Mouse (Mus musculus) CH12F3 (cell line): ENCODE measurements around the gene Cog2.

ENCODE experiments used
- in situ Hi-C: fragments of 300-500 bp; cut with MboI; formaldehyde crosslinking; loops from 2 replicates; pipeline ENCODE4 v1.14.3; 2020; ENCODE audit warnings: low sequenced_read_pairs

Cog2 gene

DNA sequence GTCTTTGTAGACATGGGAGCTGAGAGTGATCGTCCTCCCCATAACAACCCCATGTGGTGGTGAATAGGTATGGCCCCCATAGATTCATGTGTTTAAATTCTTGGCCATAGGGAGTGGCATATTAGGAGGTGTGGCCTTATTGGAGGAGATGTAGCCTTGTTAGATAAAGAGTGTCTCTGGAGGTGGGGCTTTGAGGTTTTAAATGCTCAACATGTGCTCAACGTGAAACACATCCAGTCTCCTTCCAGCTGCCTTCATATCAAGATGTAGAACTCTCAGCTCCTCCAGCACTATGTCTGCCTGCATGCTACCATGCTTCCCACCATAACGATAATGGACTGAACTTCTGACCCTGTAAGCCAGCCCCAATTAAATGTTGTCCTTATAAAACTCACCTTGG is 4.5 kb upstream of the Cog2 start:
- in situ Hi-C loops: no loop called here

DNA sequence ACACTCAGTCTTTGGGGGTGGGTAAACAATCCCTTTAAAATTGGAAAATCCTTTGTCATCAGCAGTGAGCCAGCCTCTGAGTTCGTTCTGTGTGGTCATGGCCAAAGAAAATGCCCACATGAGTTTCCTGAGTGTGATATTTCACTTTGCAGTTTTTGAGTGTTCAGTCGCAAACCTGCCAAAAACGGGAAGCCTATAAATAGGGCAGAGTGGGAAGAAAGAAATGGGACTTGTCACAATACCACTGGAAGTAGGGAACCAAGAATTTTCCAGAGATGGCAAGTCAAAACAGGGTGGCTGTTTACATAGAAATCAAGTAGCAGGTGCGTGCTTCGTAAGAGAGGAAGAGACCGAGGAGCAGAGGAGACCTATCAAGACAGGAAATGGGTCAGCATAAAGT is 4.0 kb upstream of the Cog2 start:
- in situ Hi-C loops: no loop called here

DNA sequence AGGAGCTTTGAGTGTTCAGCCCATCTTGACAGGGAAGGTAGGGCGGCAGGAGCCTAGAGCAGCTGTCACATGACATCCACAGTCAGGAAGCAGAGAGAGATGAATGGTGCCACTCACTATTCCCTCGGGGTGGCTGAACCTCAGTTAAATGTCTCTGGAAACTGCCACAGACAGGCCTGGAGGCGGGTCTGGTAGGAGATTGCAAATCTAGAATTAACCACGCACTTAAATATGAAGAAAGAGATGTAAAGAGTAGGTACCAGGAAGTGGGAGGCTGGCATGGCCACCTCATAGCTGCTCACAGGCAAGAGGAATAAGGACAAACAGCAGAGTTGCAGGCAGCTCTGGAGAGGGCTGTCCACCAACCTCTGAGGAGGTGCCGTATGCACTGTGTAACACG is 3.4 kb upstream of the Cog2 start:
- in situ Hi-C loops: no loop called here

DNA sequence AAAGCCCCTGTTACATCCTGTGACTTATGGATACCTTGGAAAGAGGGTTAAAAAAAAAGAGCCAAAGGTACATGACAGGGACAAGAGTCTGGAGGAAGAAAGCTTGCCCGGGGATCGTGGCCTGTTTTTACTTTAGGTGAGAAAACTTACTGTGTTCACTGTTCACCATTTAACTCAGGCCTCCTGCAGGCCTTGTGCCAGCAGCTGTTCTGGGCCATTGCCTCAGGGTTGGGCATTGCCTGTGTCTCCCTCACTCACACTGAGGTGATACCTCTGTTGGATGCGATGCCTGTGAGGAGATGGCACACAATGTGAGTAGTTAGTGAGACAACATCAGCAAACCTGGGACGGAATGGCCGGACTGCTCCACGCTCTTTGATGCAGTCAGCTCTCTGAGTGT is 1.4 kb downstream of the Cog2 start:
- in situ Hi-C loops: no loop called here

- in situ Hi-C loops: no loop called here
Observed at GRCm38 (mm10) chr8:124526261-124526660, 5.7 kb downstream of the Cog2 start.

DNA sequence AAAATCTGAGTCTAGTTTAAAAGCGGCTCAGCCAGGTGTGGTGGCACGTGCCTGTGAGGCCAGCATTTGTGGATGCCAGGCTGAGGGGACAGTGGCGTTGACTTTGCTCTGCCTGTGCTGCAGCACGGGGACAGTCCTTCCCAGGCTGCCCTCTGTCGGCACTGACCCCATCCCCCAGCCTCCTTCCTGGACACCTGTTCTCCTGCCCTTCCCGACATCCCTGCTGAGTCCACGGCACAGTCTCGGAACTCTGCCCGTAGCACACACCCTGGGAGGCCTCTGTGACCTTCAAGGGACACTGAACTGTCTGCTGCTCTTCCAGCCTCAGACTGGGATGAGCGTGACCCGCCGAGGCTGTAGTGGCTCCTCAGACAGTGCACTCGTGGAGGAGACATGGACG is 9.5 kb downstream of the Cog2 start:
- in situ Hi-C loops: no loop called here

GRCm38 (mm10) chr8:124530556-124530955 is 10.0 kb downstream of the Cog2 start:
- in situ Hi-C loops: no loop called here

DNA sequence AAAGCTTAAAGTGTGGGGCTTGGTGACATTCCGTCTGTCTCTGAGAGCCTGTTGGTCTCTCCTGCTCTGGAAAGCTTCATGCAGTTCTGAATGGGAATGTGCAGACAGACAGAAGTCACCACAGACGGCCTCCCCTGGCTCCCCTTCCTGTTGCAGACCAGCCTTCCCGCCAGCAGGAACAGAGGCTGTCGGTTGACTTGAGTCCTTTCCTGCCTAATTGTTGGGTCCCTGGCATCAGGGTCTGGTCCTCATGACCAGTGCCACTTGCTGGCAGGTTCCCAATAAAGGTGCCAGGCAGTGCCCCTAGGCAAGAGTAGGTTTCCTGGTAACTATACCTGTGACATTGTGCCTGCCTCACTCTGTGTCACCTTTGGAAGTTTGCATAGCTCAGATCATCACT is 10.4 kb downstream of the Cog2 start:
- in situ Hi-C loops: no loop called here

DNA sequence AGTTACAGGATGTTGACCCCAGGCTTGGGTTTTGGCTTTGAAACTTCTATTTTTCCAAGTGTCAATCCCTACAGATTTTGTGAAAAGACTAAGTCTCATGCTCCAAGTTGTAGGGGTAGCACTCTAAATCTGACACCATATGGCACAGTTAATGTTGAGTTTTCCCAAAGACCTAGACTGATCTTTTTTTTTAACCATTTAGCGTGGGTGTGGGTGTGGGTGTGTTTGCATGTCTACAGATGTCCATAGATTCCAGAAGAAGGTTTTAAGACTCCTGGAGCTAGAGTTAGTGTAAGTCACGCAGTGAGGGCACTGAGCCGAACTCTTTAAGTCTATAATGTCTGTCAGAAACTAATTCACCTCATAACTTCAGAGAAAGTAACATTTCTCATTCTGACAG is 12.1 kb downstream of the Cog2 start:
- in situ Hi-C loops: no loop called here

DNA sequence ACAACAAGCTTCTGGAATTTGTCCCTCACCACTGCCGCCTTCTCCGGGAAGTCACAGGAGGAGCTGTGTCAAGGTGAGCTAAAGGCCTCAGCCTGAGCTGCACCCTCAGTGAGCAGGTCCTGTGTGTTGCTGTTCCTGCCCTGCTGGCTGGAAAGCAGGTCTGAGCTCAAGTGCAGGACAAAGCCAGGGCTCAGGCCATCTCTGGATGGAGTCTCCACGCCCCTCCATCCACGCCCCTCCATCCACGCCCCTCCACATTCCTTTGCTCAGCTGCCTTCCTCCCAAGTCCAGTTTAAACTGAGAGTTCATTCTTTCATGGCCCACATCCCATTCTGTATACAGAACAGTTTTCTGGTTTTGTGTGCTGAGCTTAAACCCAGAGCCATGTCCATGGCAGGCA is 14.9 kb downstream of the Cog2 start:
- in situ Hi-C loops: no loop called here

- in situ Hi-C loops: no loop called here
Observed at GRCm38 (mm10) chr8:124540906-124541305, 20.3 kb downstream of the Cog2 start.

- in situ Hi-C loops: no loop called here
Observed at GRCm38 (mm10) chr8:124542001-124542400, 21.4 kb downstream of the Cog2 start.

- in situ Hi-C loops: no loop called here
Observed at GRCm38 (mm10) chr8:124543272-124543671, 22.7 kb downstream of the Cog2 start.

DNA sequence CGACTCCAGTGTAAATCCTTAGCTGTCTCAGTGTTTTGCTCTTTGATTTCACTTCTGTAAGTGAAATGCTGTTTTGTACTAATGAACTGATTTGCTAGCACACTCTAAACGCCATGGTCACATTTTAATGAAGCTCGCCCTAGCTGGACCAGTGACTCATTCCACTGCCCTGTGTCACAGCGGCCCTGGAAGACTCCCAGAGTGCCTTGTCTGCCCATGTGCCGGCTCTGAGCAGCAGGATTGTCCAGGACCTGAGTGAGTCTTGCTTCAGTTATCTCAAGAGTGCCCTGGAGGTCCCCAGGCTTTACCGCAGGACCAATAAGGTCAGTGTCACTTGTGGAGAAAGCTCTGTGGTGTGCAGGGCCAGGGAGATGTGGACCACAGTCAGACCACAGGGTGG is 25.8 kb downstream of the Cog2 start:
- in situ Hi-C loops: no loop called here

DNA sequence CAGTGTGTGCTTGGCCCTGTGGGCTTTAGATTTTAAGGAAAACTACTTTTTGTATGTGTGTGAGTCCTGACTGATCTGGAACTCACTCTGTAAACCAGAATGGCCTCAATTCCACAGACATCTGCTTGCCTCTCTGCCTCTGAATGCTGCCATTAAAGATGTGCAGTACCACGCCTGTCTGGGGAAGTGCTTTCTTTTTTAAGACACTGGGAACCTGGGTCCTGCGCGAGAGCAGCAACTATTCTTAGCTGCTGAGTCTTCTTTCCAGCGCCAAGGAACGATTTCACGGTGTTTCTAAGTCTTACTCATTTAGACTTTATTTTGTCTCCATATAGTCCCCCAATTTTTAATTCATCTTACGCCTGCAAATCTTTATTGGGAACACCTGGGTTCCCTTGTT is 26.2 kb downstream of the Cog2 start:
- in situ Hi-C loops: no loop called here

DNA sequence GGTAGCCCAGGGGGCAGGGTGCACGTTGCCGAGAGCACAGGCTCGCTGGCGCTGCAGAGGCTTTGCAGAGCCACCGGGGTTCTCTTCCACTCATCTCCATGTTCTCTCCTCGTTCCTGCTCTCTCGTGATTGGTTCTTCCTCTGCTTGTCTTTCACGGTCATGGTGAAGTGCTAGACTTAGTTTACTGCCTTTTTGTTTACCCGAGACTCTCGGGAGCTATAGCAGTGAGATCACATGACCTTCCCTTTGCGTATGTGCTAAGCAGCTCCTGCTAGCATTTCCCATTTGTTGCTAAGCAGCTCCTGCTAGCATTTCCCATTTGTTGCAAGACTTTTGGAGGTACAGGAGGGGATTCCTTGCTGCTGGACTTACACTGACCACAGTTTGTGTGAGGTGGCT is 26.7 kb downstream of the Cog2 start:
- in situ Hi-C loops: no loop called here

GRCm38 (mm10) chr8:124548187-124548586 is 27.6 kb downstream of the Cog2 start:
- in situ Hi-C loops: no loop called here

DNA sequence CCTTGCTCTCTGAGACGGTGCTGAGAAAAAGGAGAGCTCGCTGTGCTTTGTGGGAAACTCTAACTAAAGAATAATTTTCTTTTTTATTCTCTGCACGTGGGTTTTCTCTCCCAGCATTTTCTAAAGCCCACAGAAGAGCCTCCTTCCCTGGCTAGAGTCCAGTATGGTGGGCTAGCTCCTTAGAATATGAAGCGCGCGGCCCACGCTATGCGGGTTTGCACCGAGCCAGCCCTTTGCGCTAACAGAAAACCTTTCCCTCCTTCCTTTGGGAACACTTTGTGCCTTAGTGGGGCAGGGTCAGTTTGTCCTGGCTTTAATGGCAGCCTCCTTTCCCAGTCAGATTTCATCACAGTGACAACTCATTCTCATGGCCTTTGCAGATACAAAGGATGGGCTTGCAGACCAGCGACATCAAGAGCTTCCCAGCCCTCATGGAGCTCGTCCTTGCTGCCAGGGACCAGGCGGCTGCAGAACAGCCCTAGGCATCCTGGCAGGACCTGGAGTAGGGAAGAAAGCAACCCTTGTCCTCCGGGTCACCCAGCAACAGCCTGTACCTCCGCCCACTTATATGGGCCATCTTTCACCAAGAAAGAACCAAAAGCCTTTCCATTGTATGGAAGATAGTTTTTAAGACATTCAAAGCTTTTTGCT is 30.6 kb downstream of the Cog2 start:
- in situ Hi-C loops: no loop called here

DNA sequence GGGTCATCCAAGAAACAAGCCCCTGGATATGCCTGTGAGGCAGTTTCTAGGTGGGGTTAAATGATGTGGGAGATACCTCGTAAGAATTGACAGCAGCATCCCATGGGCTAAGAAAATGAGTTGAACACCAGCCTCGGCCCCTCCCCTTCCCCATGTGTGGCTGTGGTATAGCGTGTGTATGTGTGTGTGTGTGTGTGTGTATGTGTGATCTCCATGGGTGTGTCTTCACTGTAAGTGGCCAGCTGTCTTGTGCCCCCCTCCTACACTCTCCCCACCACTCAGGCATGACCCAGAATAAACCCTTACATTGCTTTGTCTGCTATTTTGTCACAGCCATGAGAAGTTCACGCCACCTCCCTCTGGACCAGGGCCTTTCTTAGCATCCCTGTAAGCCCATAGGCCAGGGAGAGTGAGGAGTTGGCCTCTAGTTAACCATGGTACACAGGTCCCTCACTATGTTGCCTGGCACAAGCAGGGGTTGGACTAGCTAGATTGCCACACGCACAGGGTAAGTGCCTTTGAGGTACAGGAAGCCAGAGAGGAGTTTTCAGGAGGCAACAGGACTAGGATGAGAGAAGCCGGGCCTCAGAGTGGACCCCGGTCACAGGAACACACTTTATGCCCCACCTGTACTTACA is 34.7 kb downstream of the Cog2 start:
- in situ Hi-C loops: no loop called here

GRCm38 (mm10) chr8:124556164-124556563 is 35.6 kb downstream of the Cog2 start:
- in situ Hi-C loops: no loop called here

- in situ Hi-C loops: no loop called here
Observed at GRCm38 (mm10) chr8:124556658-124557057, 36.1 kb downstream of the Cog2 start.

DNA sequence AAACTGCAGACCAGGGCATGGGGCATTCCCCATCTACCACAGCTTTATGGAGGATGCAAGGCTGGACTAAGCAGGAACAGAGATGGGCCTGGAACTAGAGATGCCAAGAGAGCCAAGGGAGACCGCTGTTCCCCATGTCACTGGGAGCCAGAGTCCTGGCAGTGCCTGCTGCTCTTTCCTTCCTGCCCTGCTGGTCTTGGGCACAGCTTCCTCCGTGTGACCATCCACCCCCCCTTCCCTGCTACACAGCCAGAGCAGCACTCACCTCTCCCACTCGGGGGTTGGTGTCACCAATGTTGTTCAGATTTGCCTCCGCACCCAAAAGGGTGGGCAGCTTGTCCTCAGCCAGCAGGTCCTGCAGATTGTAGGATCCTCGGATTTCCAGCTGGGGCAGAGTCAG is 36.9 kb downstream of the Cog2 start:
- in situ Hi-C loops: no loop called here

DNA sequence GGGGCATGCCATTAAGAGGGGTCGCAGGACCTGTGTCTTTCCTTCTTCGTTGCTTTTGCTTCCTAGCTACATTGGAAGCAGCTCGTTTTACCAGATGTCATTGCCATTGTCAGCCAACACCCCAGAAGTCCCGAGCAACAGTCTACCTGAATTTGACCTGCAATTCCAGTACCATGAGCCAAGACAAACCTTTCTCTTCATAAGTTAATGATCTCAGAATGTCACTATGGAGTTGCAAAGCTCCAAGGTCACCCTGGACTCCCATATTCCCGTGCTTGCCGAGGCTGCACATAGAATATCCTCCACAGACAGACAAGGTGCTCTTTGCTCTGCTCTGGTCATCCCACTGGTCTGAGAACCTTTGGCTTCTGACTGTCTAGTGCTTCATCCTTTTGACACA is 46.6 kb downstream of the Cog2 start:
- in situ Hi-C loops: no loop called here
